8 mouse cellular contexts compared by ENCODE assay signal in genomic region chr7:44384716-44385059, GRCm38 (mm10). TPM values are rescaled to one million over a fixed set of nuclear protein-coding genes. Genes with fewer than 3 reads are reported as not detected.
DNase-seq lines count a peak whose midpoint lies in the region; ATAC-seq and TF ChIP-seq lines count a peak whose summit lies in the region.

No protein-coding gene starts in this region.

- H3K9ac ChIP-seq in liver, embryonic 11.5 days (ENCODE audit: low read depth, low read length) = 0 out of 2 replicates have a peak overlapping the region, but pooled peaks have one; percentile 8

- H3K27me3 ChIP-seq in spleen, adult 2 months (ENCODE audit: control insufficient read depth, insufficient read depth, low read length) = peaks cover 5% of the 10 kb centered on the region; the same call in 1 of the 2 replicates
- peaks cover 51% of the 10 kb centered on the region for H3K27me3 ChIP-seq in liver, embryonic 11.5 days (replicated peaks; ENCODE audit: control insufficient read depth, insufficient read depth, low read length)

- H3K27ac ChIP-seq in spleen, adult 2 months (ENCODE audit: insufficient read depth, low read length) = no peak overlapping the region
- H3K27ac ChIP-seq in liver, embryonic 11.5 days (ENCODE audit: low read depth, low read length) = no peak overlapping the region

- peaks cover 2% of the 10 kb centered on the region; the same call in 1 of the 2 replicates for H3K4me1 ChIP-seq in spleen, adult 2 months (ENCODE audit: control insufficient read depth, insufficient read depth, insufficient read length)
- H3K4me1 ChIP-seq in liver, embryonic 11.5 days (replicated peaks; ENCODE audit: control insufficient read depth, insufficient read depth, low read length) = no peaks in the 10 kb centered on the region

- WGBS in spleen, adult 2 months = under 1% methylated on average over 16 of the region's 17 CpGs
- 2% methylated on average over 17 of the region's 17 CpGs for WGBS in liver, embryonic 11.5 days

- TF ChIP-seq POLR2A in spleen, adult 2 months (IDR thresholded peaks at IDR 0.05; ENCODE audit: low read depth, low read length) = no peak

- no peak for TF ChIP-seq CTCF in spleen, adult 2 months (IDR thresholded peaks at IDR 0.05; ENCODE audit: extremely low read depth, insufficient read depth, insufficient read length, insufficient replicate concordance)

- no peak for DNase-seq in cerebellum, adult 18-20 months
- no peak for DNase-seq in spleen, adult 2 months (ENCODE audit: low read depth in 1 of 2, low spot score in 2 of 2)
- DNase-seq in spleen, postnatal 14 days (ENCODE audit: low spot score in 2 of 2) = no peak
- peak; percentile 38 for DNase-seq in liver, embryonic 11.5 days (ENCODE audit: low spot score)
- peak; percentile 56 for DNase-seq in testis, postnatal 10 days (ENCODE audit: low spot score)
- no peak for DNase-seq in left cerebral cortex, adult 8-10 months (ENCODE audit: low spot score in 2 of 2)
- no peak for DNase-seq in ovary, adult 18-20 months (ENCODE audit: low spot score)

- H3K36me3 ChIP-seq in spleen, adult 2 months (ENCODE audit: control insufficient read depth, insufficient read depth, low read length) = no peaks in the 10 kb centered on the region
- no peaks in the 10 kb centered on the region for H3K36me3 ChIP-seq in liver, embryonic 11.5 days (ENCODE audit: control insufficient read depth, insufficient read depth, low read length)

- H3K4me3 ChIP-seq in spleen, adult 2 months (ENCODE audit: extremely low read depth, insufficient read depth, insufficient read length) = peak overlapping the region; percentile 27; the same call in 1 of the 2 replicates
- peak overlapping the region; percentile 50 for H3K4me3 ChIP-seq in liver, embryonic 11.5 days (ENCODE audit: low read depth, low read length)

- no peaks in the 10 kb centered on the region for H3K9me3 ChIP-seq in liver, embryonic 11.5 days (ENCODE audit: control insufficient read depth, low read length)

- peak; percentile 32; the same call in 1 of the 2 replicates for ATAC-seq in cerebellum, adult (ENCODE audit: insufficient number of reproducible peaks, low FRiP score, low TSS enrichment)
- peak; percentile 56; the same call in 1 of the 2 replicates for ATAC-seq in liver, embryonic 11.5 days (replicated peaks; ENCODE audit: low FRiP score)

- H3K4me2 ChIP-seq in liver, embryonic 11.5 days = peak overlapping the region; percentile 84

RNA-seq across cellular contexts. Expression of gene Syt3, which starts 0.8 kb away (rescaled TPM):
- 1.2 and 2.5 TPM in 2 replicates for polyA plus RNA-seq in spleen, adult 2 months (2012; rRNA removed)
- polyA plus RNA-seq in liver, embryonic 11.5 days (2014; fragmentation: Nextera tagmentation; extraction: Ambion mirVana) = 0.35 and 0.40 TPM in 2 replicates
- total RNA-seq in left cerebral cortex, adult 8-10 months (2022) = 10 to 100 TPM; 64.0 to 74.2 (median 69.8) TPM

RNA-seq across cellular contexts. Expression of gene 1700008O03Rik, which starts 0.9 kb away (rescaled TPM):
- 0.40 and 0.68 TPM in 2 replicates for polyA plus RNA-seq in spleen, adult 2 months (2012; rRNA removed)
- polyA plus RNA-seq in liver, embryonic 11.5 days (2014; fragmentation: Nextera tagmentation; extraction: Ambion mirVana) = 0.83 and 0.93 TPM in 2 replicates
- 1 to 10 TPM; 1.5 to 2.8 (median 2.2) TPM for total RNA-seq in left cerebral cortex, adult 8-10 months (2022)

RNA-seq across cellular contexts. Expression of gene Lrrc4b, which starts 44.1 kb away (rescaled TPM):
- polyA plus RNA-seq in spleen, adult 2 months (2012; rRNA removed) = 0.22 and 0.23 TPM in 2 replicates
- 0.25 and 0.52 TPM in 2 replicates for polyA plus RNA-seq in liver, embryonic 11.5 days (2014; fragmentation: Nextera tagmentation; extraction: Ambion mirVana)
- total RNA-seq in left cerebral cortex, adult 8-10 months (2022) = 100 to 1,000 TPM; 272 to 301 (median 284) TPM

Comparison
In these comparisons a context has a peak if more than half of its experiments do, and no peak if none do; other contexts are left out.
1. DNase-seq: peak in liver, embryonic 11.5 days (single experiment) and testis, postnatal 10 days (single experiment); none in cerebellum, adult 18-20 months (0 of 2), spleen, adult 2 months (0 of 2), spleen, postnatal 14 days (0 of 2), left cerebral cortex, adult 8-10 months (0 of 2) and ovary, adult 18-20 months (single experiment).